Mouse (Mus musculus): ENCODE results near the gene Cldn3.
A peak's percentile ranks its signal among the peaks of the same experiment; 100 is the strongest.

Gene Cldn3

DNA sequence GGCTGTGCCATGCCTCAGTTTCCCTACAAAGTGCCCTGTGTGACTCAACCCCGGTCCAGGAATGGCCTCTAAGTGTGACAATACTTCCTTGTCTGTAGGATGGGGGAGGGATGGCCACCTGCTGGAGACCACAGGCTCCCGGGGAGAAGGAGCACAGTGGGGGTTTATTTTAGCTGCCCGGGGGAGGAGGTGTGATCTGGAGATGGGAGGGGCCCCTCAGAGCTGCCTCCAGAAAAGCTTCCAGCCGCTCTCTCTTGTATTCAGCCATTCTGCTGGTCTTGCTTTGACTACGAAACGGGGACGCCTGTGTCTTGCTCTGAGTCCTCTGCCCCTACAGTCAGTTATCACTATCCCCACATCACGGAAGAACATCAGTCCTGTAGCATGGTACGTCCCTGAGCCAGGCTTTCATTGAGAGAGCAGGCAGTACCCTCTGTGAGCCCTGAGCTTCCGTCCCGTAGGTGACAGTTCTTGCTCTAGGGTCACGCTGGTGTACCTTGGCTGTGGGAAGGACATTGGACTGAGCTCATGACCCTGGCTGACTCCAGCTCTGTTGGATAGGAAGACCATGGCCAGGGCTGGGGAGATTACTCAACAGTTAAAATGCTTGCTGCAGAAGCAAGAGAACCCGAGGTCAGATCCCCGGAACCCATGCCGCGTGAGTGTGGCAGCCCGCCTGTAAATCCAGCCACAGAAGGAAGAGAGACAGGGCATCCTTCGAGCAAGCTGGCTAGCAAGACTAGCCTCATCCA, 49.8 kb downstream of the Cldn3 start:
- peak in 1 of 2 experiments; percentile 52 for DNase-seq (ENCODE audit: low spot score in 2 of 2)

All from frontal cortex, postnatal 14 days (tissue).